Comparison of ENCODE assay signal across 26 mouse cellular contexts in the genomic region with DNA sequence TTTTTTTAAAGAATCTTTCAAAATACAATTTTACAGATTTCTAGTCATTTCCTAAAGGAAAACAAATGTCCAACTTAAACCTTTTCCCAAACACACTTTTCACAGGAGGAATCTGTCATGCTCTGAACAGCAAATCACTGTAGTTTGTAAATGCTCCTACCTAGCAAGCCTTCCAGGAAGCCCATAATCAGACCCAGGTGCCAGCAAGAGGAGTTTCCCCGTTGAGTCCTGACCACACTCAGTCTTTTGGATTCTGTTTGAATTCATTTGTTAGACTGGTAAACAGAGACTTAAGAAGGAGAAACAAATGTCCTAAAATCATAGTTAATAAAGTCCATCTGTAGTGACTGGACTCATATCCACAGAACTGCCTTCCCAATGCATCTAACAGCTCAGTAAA. TPM values are rescaled to one million over a fixed set of nuclear protein-coding genes. Genes with fewer than 3 reads are reported as not detected.
DNase-seq lines count a peak whose midpoint lies in the region; ATAC-seq and TF ChIP-seq lines count a peak whose summit lies in the region.
"Had no signal": no experiment of that assay in that cellular context is flagged by ENCODE, and none has a peak within 500 bp of the region (broad histone marks: within the 10 kb centered on the region; RNA-seq: fewer than 3 reads in every experiment).

No protein-coding gene starts in this region.

- no peaks in the 10 kb centered on the region for H3K36me3 ChIP-seq in CH12.LX (replicated peaks in 1 of 2; ENCODE audit: control insufficient read depth in 1 of 2, insufficient read depth in 1 of 2, low read length in 1 of 2)
- H3K36me3 ChIP-seq in embryonic facial prominence, embryonic 14.5 days (ENCODE audit: control insufficient read depth, insufficient read depth, low read length) = no peaks in the 10 kb centered on the region
- H3K36me3 ChIP-seq in limb, embryonic 11.5 days (ENCODE audit: control insufficient read depth, insufficient read depth, low read length) = no peaks in the 10 kb centered on the region
- H3K36me3 ChIP-seq: embryonic facial prominence, embryonic 15.5 days; forebrain, embryonic 10.5 days; heart, embryonic 15.5 days; hindbrain, embryonic 15.5 days had no signal

- TF ChIP-seq CTCF in CH12.LX (conservative IDR thresholded peaks at IDR 0.05 in 1 of 2, IDR thresholded peaks at IDR 0.05 in 1 of 2; ENCODE audit: low read depth in 2 of 2, low read length in 2 of 2) = no peak

- TF ChIP-seq RAD21 in CH12.LX (IDR thresholded peaks at IDR 0.05; ENCODE audit: low read depth, low read length) = no peak

- no peak overlapping the region for H3K9ac ChIP-seq in CH12.LX (ENCODE audit: insufficient read depth, low read depth)
- no peak overlapping the region for H3K9ac ChIP-seq in embryonic facial prominence, embryonic 14.5 days (ENCODE audit: low read depth, low read length)
- H3K9ac ChIP-seq in limb, embryonic 11.5 days (ENCODE audit: low read length) = no peak overlapping the region
- H3K9ac ChIP-seq: embryonic facial prominence, embryonic 15.5 days; heart, embryonic 15.5 days; hindbrain, embryonic 15.5 days had no signal

- H3K4me1 ChIP-seq in CH12.LX (ENCODE audit: control insufficient read depth in 1 of 2, insufficient read depth in 2 of 2) = peaks cover 6 to 19% of the 10 kb centered on the region in 2 experiments
- H3K4me1 ChIP-seq in embryonic facial prominence, embryonic 14.5 days (ENCODE audit: control insufficient read depth, insufficient read depth, low read length) = 0 out of 2 replicates have a peak, but pooled peaks cover 4% of the 10 kb centered on the region
- H3K4me1 ChIP-seq in limb, embryonic 11.5 days (ENCODE audit: control insufficient read depth, insufficient read depth, low read length) = 0 out of 2 replicates have a peak, but pooled peaks cover 5% of the 10 kb centered on the region
- H3K4me1 ChIP-seq: forebrain, embryonic 10.5 days; hindbrain, embryonic 15.5 days had no signal

- no peak for TF ChIP-seq POLR2A in CH12.LX (IDR thresholded peaks at IDR 0.05; ENCODE audit: low read depth, low read length)

- WGBS in embryonic facial prominence, embryonic 14.5 days = 13% methylated on average over 1 of the region's 1 CpGs
- 4% methylated on average over 1 of the region's 1 CpGs for WGBS in limb, embryonic 11.5 days

- dilution Hi-C loops in CH12.LX (cut with MboI; ENCODE audit: extremely low pct_ligation_motif_present, extremely low pct_unique_long_range_greater_than_20kb, low sequenced_read_pairs) = no loop called here

- in situ Hi-C loops in CH12.LX (cut with MboI; ENCODE audit: low pct_ligation_motif_present, low pct_unique_long_range_greater_than_20kb, low sequenced_read_pairs) = no loop called here

- no peak for DNase-seq in CH12.LX (ENCODE audit: extremely low read depth)
- DNase-seq in embryo, embryonic 11 days = peak; percentile 63
- peak; percentile 47 for DNase-seq in embryonic facial prominence, embryonic 14.5 days (ENCODE audit: low spot score)
- DNase-seq in limb, embryonic 11.5 days (ENCODE audit: low spot score) = peak; percentile 68
- no peak for DNase-seq in kidney, adult 8-10 months
- DNase-seq in heart, adult 9 months (ENCODE audit: low spot score in 2 of 2) = no peak
- DNase-seq in right cerebral cortex, adult 18-20 months = no peak
- DNase-seq: adrenal gland, adult 8-10 months; cerebellum, adult 11 months; cerebellum, adult 8-10 months; cerebellum, postnatal 14 days; gastrocnemius, postnatal 10 days; heart, adult 18-20 months; heart, postnatal 14 days had no signal

- ATAC-seq in embryonic facial prominence, embryonic 14.5 days (ENCODE audit: low read depth) = no peak
- no peak for ATAC-seq in limb, embryonic 11.5 days (ENCODE audit: insufficient number of reproducible peaks, low FRiP score, low TSS enrichment, low read depth)
- no peak for ATAC-seq in activated CD4-positive, CD25-positive, alpha-beta regulatory T cell, adult 4 months
- ATAC-seq: forebrain, embryonic 14.5 days; inflammation-experienced regulatory T-cells, adult 6 months; intestine, postnatal 0 days had no signal

- H3K9me3 ChIP-seq in CH12.LX (replicated peaks; ENCODE audit: low read length) = no peaks in the 10 kb centered on the region
- no peaks in the 10 kb centered on the region for H3K9me3 ChIP-seq in embryonic facial prominence, embryonic 14.5 days (ENCODE audit: control insufficient read depth, low read length)
- no peaks in the 10 kb centered on the region for H3K9me3 ChIP-seq in limb, embryonic 11.5 days (ENCODE audit: control insufficient read depth, low read length)
- H3K9me3 ChIP-seq: embryonic facial prominence, embryonic 15.5 days; forebrain, embryonic 10.5 days; heart, embryonic 15.5 days; hindbrain, embryonic 15.5 days had no signal

- no peak overlapping the region for H3K4me3 ChIP-seq in CH12.LX (replicated peaks in 1 of 3; ENCODE audit: low read depth in 2 of 3, low read length in 2 of 3, poor library complexity in 1 of 3)
- H3K4me3 ChIP-seq in embryonic facial prominence, embryonic 14.5 days (ENCODE audit: low read depth, low read length) = no peak overlapping the region
- H3K4me3 ChIP-seq in limb, embryonic 11.5 days (ENCODE audit: low read depth, low read length) = no peak overlapping the region
- H3K4me3 ChIP-seq: embryonic facial prominence, embryonic 15.5 days; erythroblast, embryonic 14.5 days; forebrain, embryonic 10.5 days; heart, embryonic 15.5 days; hindbrain, embryonic 15.5 days had no signal

- no peak for TF ChIP-seq EP300 in CH12.LX (IDR thresholded peaks at IDR 0.05; ENCODE audit: low read length)

- H3K27me3 ChIP-seq in CH12.LX (replicated peaks) = no peaks in the 10 kb centered on the region
- H3K27me3 ChIP-seq in embryonic facial prominence, embryonic 14.5 days (replicated peaks; ENCODE audit: control insufficient read depth, insufficient read depth, low read length) = no peaks in the 10 kb centered on the region
- no peaks in the 10 kb centered on the region for H3K27me3 ChIP-seq in limb, embryonic 11.5 days (ENCODE audit: control insufficient read depth, insufficient read depth, low read length)
- H3K27me3 ChIP-seq: embryonic facial prominence, embryonic 15.5 days; heart, embryonic 15.5 days; hindbrain, embryonic 15.5 days had no signal

- H3K27ac ChIP-seq in CH12.LX (ENCODE audit: insufficient read depth, low read depth) = no peak overlapping the region
- no peak overlapping the region for H3K27ac ChIP-seq in embryonic facial prominence, embryonic 14.5 days (replicated peaks; ENCODE audit: low read depth, low read length)
- H3K27ac ChIP-seq in limb, embryonic 11.5 days (replicated peaks; ENCODE audit: low read depth, low read length) = no peak overlapping the region; the same call in 1 of the 2 replicates
- H3K27ac ChIP-seq: embryonic facial prominence, embryonic 15.5 days; forebrain, embryonic 10.5 days; heart, embryonic 15.5 days; hindbrain, embryonic 15.5 days had no signal

- no peaks in the 10 kb centered on the region for H3K79me2 ChIP-seq in CH12.LX (replicated peaks; ENCODE audit: control insufficient read depth, extremely low read depth, insufficient read depth, poor library complexity, severe bottlenecking)

- H3K4me2 ChIP-seq in CH12.LX (ENCODE audit: insufficient read depth, low read depth, poor library complexity, severe bottlenecking) = no peak overlapping the region
- H3K4me2 ChIP-seq in embryonic facial prominence, embryonic 14.5 days (ENCODE audit: low read depth, low read length) = no peak overlapping the region
- H3K4me2 ChIP-seq in limb, embryonic 11.5 days (ENCODE audit: low read depth, severe bottlenecking) = no peak overlapping the region
- H3K4me2 ChIP-seq: embryonic facial prominence, embryonic 15.5 days; heart, embryonic 11.5 days; heart, embryonic 15.5 days; hindbrain, embryonic 15.5 days had no signal

TF ChIP-seq in CH12.LX, 34 proteins besides CTCF, POLR2A, EP300 and RAD21:
- TF ChIP-seq GABPA (IDR thresholded peaks at IDR 0.05; ENCODE audit: insufficient replicate concordance, low read depth, low read length) (no peak), TBP (conservative IDR thresholded peaks at IDR 0.05; ENCODE audit: low read depth, low read length) (0 out of 2 replicates have a peak, but pooled peaks have one; percentile 18)
TF ChIP-seq in CH12.LX: peak in this region for 1.

RNA-seq across cellular contexts. Expression of gene Cttnbp2, which starts 40.1 kb away (rescaled TPM):
- total RNA-seq in CH12.LX (2012; rRNA removed) = 1.3 and 1.7 TPM in 2 replicates
- total RNA-seq in CH12.LX (2014; rRNA removed) = 1.5 and 1.6 TPM in 2 replicates
- polyA plus RNA-seq in CH12.LX (2012; ENCODE audit: insufficient read length, low read depth) = 0.70 and 1.1 TPM in 2 replicates
- 14.4 and 19.4 TPM in 2 replicates for polyA plus RNA-seq in embryonic facial prominence, embryonic 14.5 days (2014; fragmentation: Nextera tagmentation; extraction: Ambion mirVana)
- polyA plus RNA-seq in limb, embryonic 11.5 days (2014; fragmentation: Nextera tagmentation; extraction: Ambion mirVana) = 17.9 and 19.9 TPM in 2 replicates
- not detected for polyA plus RNA-seq in activated CD4-positive, CD25-positive, alpha-beta regulatory T cell, adult 4 months (2017; shearing (Covaris generic))
- total RNA-seq: common myeloid progenitor, adult 5-6 weeks; hematopoietic stem cell, adult 5-6 weeks had no signal
- polyA plus RNA-seq: erythroblast, embryonic 14.5 days had no signal

Comparison
In these comparisons a context has a peak if more than half of its experiments do, and no peak if none do; other contexts are left out.
1. DNase-seq: peak in embryo, embryonic 11 days (single experiment), embryonic facial prominence, embryonic 14.5 days (single experiment) and limb, embryonic 11.5 days (single experiment); none in CH12.LX (single experiment), kidney, adult 8-10 months (0 of 2), heart, adult 9 months (0 of 2) and right cerebral cortex, adult 18-20 months (single experiment).